Mouse (Mus musculus): ENCODE results near the gene Rest.
A peak's percentile ranks its signal among the peaks of the same experiment; 100 is the strongest.

Rest gene

DNA sequence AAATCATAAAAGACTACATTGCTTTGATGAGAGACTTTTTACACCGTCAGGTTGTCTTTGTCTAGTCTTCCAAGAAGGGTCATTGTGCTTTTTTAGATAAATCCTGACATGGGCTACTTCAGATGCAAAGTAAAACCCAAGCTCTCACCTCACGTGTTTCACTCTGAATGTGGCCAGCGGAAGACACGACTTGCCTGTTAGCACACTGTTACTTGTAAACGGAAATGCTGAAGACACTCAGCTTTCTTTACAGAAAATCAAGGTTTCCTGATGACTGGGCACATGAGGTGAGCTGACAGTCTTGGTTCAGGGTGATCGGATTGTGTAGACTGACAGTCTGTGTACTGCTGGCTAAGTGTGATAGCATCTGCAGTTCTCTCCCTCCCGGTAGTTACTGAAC lies 20.4 kb downstream of the Rest start:
- H3K9me3 ChIP-seq (ENCODE audit: low read length): no peaks in the 10 kb centered on the region
- TF ChIP-seq CTCF (conservative IDR thresholded peaks at IDR 0.05; ENCODE audit: low read length): no peak
- TF ChIP-seq NANOG (IDR thresholded peaks at IDR 0.05; ENCODE audit: borderline replicate concordance, low read length): no peak
- TF ChIP-seq POU5F1 (IDR thresholded peaks at IDR 0.05; ENCODE audit: borderline replicate concordance, low read length): no peak
- peaks cover 56% of the 10 kb centered on the region for H3K4me1 ChIP-seq (replicated peaks; ENCODE audit: low read depth, low read length)
- peaks cover 97% of the 10 kb centered on the region for H3K36me3 ChIP-seq (ENCODE audit: insufficient read depth, low read length)
- H3K27me3 ChIP-seq (ENCODE audit: insufficient read depth, low read length): peaks cover 19% of the 10 kb centered on the region
- no peak overlapping the region for H3K4me3 ChIP-seq (replicated peaks; ENCODE audit: low read length)

DNA sequence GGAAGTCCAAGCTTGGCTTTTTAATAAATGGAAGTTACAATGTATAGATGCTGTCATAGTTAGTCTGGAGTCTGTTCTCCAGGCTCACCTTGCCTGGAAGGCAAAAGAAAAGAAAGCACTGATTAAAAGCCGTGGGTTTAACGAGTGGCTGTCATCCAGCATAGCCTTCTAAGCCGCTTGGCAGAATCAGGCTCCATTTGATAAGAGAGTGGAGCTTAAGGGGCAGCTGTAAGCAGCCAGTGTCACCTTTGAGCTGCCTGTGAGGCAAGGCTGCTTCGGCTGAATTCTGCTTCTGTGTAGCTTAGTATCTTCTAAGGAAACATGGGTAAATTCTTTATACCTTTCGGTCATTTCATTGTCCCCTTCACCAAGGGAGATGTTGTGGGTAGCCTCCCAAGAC lies 21.6 kb downstream of the Rest start:
- Histone ChIP-seq H3K9me3 (ENCODE audit: low read length) (no peaks in the 10 kb centered on the region), H3K27me3 (ENCODE audit: insufficient read depth, low read length) (peaks cover 9% of the 10 kb centered on the region), H3K36me3 (ENCODE audit: insufficient read depth, low read length) (peaks cover 89% of the 10 kb centered on the region), H3K4me3 (replicated peaks; ENCODE audit: low read length) (no peak overlapping the region), H3K4me1 (replicated peaks; ENCODE audit: low read depth, low read length) (peaks cover 44% of the 10 kb centered on the region)
- TF ChIP-seq POU5F1 (IDR thresholded peaks at IDR 0.05; ENCODE audit: borderline replicate concordance, low read length): no peak
- TF ChIP-seq NANOG (IDR thresholded peaks at IDR 0.05; ENCODE audit: borderline replicate concordance, low read length): no peak
- no peak for TF ChIP-seq CTCF (conservative IDR thresholded peaks at IDR 0.05; ENCODE audit: low read length)

GRCm38 (mm10) chr5:77287901-77288300 lies 22.6 kb downstream of the Rest start:
- Histone ChIP-seq H3K9me3 (ENCODE audit: low read length) (no peaks in the 10 kb centered on the region), H3K36me3 (ENCODE audit: insufficient read depth, low read length) (peaks cover 89% of the 10 kb centered on the region), H3K4me3 (replicated peaks; ENCODE audit: low read length) (no peak overlapping the region), H3K4me1 (replicated peaks; ENCODE audit: low read depth, low read length) (peaks cover 34% of the 10 kb centered on the region), H3K27me3 (ENCODE audit: insufficient read depth, low read length) (no peaks in the 10 kb centered on the region)
- TF ChIP-seq NANOG (IDR thresholded peaks at IDR 0.05; ENCODE audit: borderline replicate concordance, low read length): no peak
- TF ChIP-seq POU5F1 (IDR thresholded peaks at IDR 0.05; ENCODE audit: borderline replicate concordance, low read length): no peak
- TF ChIP-seq CTCF (conservative IDR thresholded peaks at IDR 0.05; ENCODE audit: low read length): no peak

GRCm38 (mm10) chr5:77289686-77290085 lies 24.4 kb downstream of the Rest start:
- peaks cover 23% of the 10 kb centered on the region for H3K4me1 ChIP-seq (replicated peaks; ENCODE audit: low read depth, low read length)
- no peak overlapping the region for H3K4me3 ChIP-seq (replicated peaks; ENCODE audit: low read length)
- TF ChIP-seq CTCF (conservative IDR thresholded peaks at IDR 0.05; ENCODE audit: low read length) (no peak), POU5F1 (IDR thresholded peaks at IDR 0.05; ENCODE audit: borderline replicate concordance, low read length) (no peak), NANOG (IDR thresholded peaks at IDR 0.05; ENCODE audit: borderline replicate concordance, low read length) (no peak)
- H3K36me3 ChIP-seq (ENCODE audit: insufficient read depth, low read length): peaks cover 90% of the 10 kb centered on the region
- no peaks in the 10 kb centered on the region for H3K9me3 ChIP-seq (ENCODE audit: low read length)
- H3K27me3 ChIP-seq (ENCODE audit: insufficient read depth, low read length): no peaks in the 10 kb centered on the region

DNA sequence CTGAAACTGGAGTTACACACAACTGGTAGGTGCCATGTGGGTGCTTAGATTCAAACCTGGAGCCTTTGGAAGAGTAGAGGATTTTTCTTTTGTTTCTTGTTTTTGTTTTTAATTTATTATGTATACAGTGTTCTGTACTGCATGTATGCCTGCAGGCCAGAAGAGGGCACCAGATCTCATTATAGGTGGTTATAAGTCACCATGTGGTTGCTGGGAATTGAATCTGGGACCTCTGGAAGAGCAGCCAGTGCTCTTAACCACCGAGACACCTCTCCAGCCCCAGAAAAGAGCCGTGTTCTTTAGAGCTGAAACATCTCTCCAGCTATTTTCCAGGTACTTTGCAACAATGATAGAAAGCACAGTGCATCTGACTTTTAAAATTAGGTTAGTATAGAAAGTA lies 25.3 kb downstream of the Rest start:
- Histone ChIP-seq H3K27me3 (ENCODE audit: insufficient read depth, low read length) (no peaks in the 10 kb centered on the region), H3K4me1 (replicated peaks; ENCODE audit: low read depth, low read length) (peaks cover 23% of the 10 kb centered on the region), H3K36me3 (ENCODE audit: insufficient read depth, low read length) (peaks cover 90% of the 10 kb centered on the region), H3K4me3 (replicated peaks; ENCODE audit: low read length) (no peak overlapping the region), H3K9me3 (ENCODE audit: low read length) (no peaks in the 10 kb centered on the region)
- TF ChIP-seq POU5F1 (IDR thresholded peaks at IDR 0.05; ENCODE audit: borderline replicate concordance, low read length): no peak
- no peak for TF ChIP-seq NANOG (IDR thresholded peaks at IDR 0.05; ENCODE audit: borderline replicate concordance, low read length)
- TF ChIP-seq CTCF (conservative IDR thresholded peaks at IDR 0.05; ENCODE audit: low read length): peak; percentile 26; the same call in 1 of the 2 replicates

GRCm38 (mm10) chr5:77292803-77293522 lies 27.7 kb downstream of the Rest start:
- no peak for TF ChIP-seq CTCF (conservative IDR thresholded peaks at IDR 0.05; ENCODE audit: low read length)
- no peak for TF ChIP-seq NANOG (IDR thresholded peaks at IDR 0.05; ENCODE audit: borderline replicate concordance, low read length)
- TF ChIP-seq POU5F1 (IDR thresholded peaks at IDR 0.05; ENCODE audit: borderline replicate concordance, low read length): no peak
- no peak overlapping the region for H3K4me3 ChIP-seq (replicated peaks; ENCODE audit: low read length)

DNA sequence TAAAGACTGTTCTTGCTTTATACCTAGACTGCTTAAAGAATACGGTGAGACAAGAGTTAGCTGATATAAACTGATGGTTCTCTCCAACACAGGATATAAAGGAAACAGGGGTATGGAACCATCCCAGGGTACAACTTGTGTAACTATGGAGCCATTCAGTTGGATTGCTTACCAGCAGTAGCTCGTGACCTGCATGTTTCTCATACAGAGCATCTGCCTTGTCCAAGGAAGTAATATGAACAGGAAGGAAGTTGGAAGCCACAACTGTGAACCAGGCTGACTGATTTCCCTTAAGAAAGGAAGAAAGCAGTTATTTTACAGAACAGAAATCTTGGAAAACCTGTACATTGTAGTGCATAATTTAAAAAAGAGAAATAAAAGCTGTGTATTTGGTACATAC lies 34.2 kb downstream of the Rest start:
- TF ChIP-seq POU5F1 (IDR thresholded peaks at IDR 0.05; ENCODE audit: borderline replicate concordance, low read length) (no peak), CTCF (conservative IDR thresholded peaks at IDR 0.05; ENCODE audit: low read length) (no peak), NANOG (IDR thresholded peaks at IDR 0.05; ENCODE audit: borderline replicate concordance, low read length) (no peak)
- Histone ChIP-seq H3K9me3 (ENCODE audit: low read length) (no peaks in the 10 kb centered on the region), H3K4me3 (replicated peaks; ENCODE audit: low read length) (no peak overlapping the region), H3K4me1 (replicated peaks; ENCODE audit: low read depth, low read length) (no peaks in the 10 kb centered on the region), H3K36me3 (ENCODE audit: insufficient read depth, low read length) (peaks cover 63% of the 10 kb centered on the region), H3K27me3 (ENCODE audit: insufficient read depth, low read length) (no peaks in the 10 kb centered on the region)

More at GRCm38 (mm10) chr5:77292803-77293522, 27.7 kb downstream of the Rest start:
- no peaks in the 10 kb centered on the region for H3K27me3 ChIP-seq (ENCODE audit: insufficient read depth, low read length)
- peaks cover 89% of the 10 kb centered on the region for H3K36me3 ChIP-seq (ENCODE audit: insufficient read depth, low read length)
- H3K9me3 ChIP-seq (ENCODE audit: low read length): no peaks in the 10 kb centered on the region
- H3K4me1 ChIP-seq (replicated peaks; ENCODE audit: low read depth, low read length): 0 out of 2 replicates have a peak, but pooled peaks cover 7% of the 10 kb centered on the region

- H3K4me3 ChIP-seq (replicated peaks; ENCODE audit: low read length): no peak overlapping the region
- H3K4me1 ChIP-seq (replicated peaks; ENCODE audit: low read depth, low read length): no peaks in the 10 kb centered on the region
- TF ChIP-seq POU5F1 (IDR thresholded peaks at IDR 0.05; ENCODE audit: borderline replicate concordance, low read length) (no peak), NANOG (IDR thresholded peaks at IDR 0.05; ENCODE audit: borderline replicate concordance, low read length) (no peak), CTCF (conservative IDR thresholded peaks at IDR 0.05; ENCODE audit: low read length) (no peak)
Measured at GRCm38 (mm10) chr5:77301296-77301903, 36.1 kb downstream of the Rest start.

More at GRCm38 (mm10) chr5:77301296-77301903, 36.1 kb downstream of the Rest start:
- H3K36me3 ChIP-seq (ENCODE audit: insufficient read depth, low read length): peaks cover 65% of the 10 kb centered on the region
- no peaks in the 10 kb centered on the region for H3K9me3 ChIP-seq (ENCODE audit: low read length)
- no peaks in the 10 kb centered on the region for H3K27me3 ChIP-seq (ENCODE audit: insufficient read depth, low read length)
